Mouse (Mus musculus): ENCODE data around the gene Ppfibp2. TPM values are rescaled to one million over a fixed set of nuclear protein-coding genes. Genes with fewer than 3 reads are reported as not detected.
A peak's percentile ranks its signal among the peaks of the same experiment; 100 is the strongest.

Ppfibp2 gene
- 12.1 and 12.8 TPM in 2 replicates for polyA plus RNA-seq (2012; rRNA removed)

DNA sequence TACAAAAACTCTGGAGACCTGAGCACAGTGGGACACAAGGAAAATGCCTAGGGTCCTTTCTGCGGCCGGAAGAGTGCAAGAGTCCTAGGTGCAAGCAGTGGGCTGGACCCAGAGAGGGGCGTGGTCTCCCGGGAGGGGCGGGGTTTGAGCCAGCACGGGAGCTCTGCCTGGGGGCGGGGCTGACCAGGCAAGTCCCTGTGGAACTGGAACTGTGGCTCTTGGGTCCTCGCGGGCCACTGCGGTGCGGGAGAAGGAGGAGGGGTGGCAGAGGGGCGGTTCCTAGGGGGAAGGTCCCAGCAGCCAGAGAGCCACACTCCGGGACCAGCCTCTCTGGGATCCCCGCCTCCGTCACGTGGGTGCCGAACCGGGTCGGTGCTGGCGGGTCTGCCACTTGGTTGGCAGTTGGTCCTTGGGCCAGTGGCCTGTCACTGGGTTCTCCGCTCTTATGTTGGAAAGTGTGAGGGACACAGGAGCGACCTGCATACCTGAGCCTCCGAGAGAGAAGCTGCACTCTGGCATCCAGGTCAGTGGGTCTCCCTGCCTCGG, at the start of gene Ppfibp2:
Gene Ppfibp2, plus strand, starts transcription at position 351 of the 546 bp plus-strand sequence.
- Histone ChIP-seq H3K27ac (ENCODE audit: insufficient read depth, low read depth, low read length) (peak within 1 kb of the TSS; percentile 77), H3K36me3 (ENCODE audit: control insufficient read depth, insufficient read depth, low read length) (no peaks in the 10 kb centered on the region), H3K27me3 (replicated peaks; ENCODE audit: control insufficient read depth, insufficient read depth, low read length) (no peaks in the 10 kb centered on the region), H3K4me1 (ENCODE audit: control insufficient read depth, insufficient read depth, low read length) (0 out of 2 replicates have a peak, but pooled peaks cover 2% of the 10 kb centered on the region), H3K4me3 (ENCODE audit: insufficient read depth, low read depth, low read length) (peak within 1 kb of the TSS; percentile 70)
- TF ChIP-seq CTCF (conservative IDR thresholded peaks at IDR 0.05; ENCODE audit: insufficient read depth, insufficient read length, low read depth, low read length) (no peak), POLR2A (IDR thresholded peaks at IDR 0.05; ENCODE audit: low read depth, low read length) (no peak)
- 1% methylated on average over 23 of the region's 24 CpGs for WGBS
- DNase-seq: peak; percentile 99

DNA sequence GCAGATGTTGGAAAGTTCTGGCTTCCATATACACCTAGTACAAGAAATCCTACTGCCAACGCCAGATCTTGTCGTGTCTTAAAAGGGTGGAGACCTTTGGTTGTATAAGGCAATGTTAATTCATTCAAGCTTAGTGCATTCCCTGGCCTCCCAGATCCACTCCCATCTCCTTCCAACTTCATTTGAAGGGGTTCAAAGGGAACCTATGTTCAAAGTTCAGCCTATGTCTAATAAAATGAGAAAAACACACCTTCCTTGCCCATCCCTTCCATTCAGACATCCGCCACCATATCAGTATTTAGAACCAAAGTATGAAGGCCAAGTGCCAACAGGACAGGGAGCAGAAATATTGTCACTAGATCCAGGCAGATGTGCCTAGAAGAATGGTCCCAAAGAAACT, 47.1 kb upstream of the Ppfibp2 start:
- Histone ChIP-seq H3K27ac (ENCODE audit: insufficient read depth, low read depth, low read length) (no peak overlapping the region), H3K4me3 (ENCODE audit: insufficient read depth, low read depth, low read length) (no peak overlapping the region), H3K4me1 (ENCODE audit: control insufficient read depth, insufficient read depth, low read length) (no peaks in the 10 kb centered on the region), H3K27me3 (replicated peaks; ENCODE audit: control insufficient read depth, insufficient read depth, low read length) (no peaks in the 10 kb centered on the region), H3K36me3 (ENCODE audit: control insufficient read depth, insufficient read depth, low read length) (no peaks in the 10 kb centered on the region)
- TF ChIP-seq POLR2A (IDR thresholded peaks at IDR 0.05; ENCODE audit: low read depth, low read length) (no peak), CTCF (conservative IDR thresholded peaks at IDR 0.05; ENCODE audit: insufficient read depth, insufficient read length, low read depth, low read length) (no peak)
- no peak for DNase-seq
- 90% methylated on average over 3 of the region's 3 CpGs for WGBS

DNA sequence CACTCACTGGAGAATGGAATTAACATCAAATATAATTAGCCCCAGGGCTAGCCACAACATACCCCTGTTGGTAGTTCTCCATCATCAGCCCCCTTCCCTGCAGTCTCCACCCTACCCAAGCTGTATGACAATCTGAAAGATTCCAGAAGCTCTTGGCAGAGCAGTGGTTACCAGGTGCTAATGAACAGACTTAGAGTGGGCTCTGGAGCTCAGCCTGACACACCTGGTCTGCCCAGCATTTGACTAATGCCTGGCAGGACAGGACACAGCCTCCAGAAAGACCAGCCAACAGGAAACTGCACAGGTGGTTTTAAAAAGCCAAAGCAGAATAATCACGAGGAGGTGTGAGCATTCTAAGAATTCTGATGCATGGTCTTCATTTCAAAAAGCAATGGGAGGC, 41.5 kb upstream of the Ppfibp2 start:
- no peak overlapping the region for H3K27ac ChIP-seq (ENCODE audit: insufficient read depth, low read depth, low read length)
- H3K4me1 ChIP-seq (ENCODE audit: control insufficient read depth, insufficient read depth, low read length): no peaks in the 10 kb centered on the region
- TF ChIP-seq POLR2A (IDR thresholded peaks at IDR 0.05; ENCODE audit: low read depth, low read length) (no peak), CTCF (conservative IDR thresholded peaks at IDR 0.05; ENCODE audit: insufficient read depth, insufficient read length, low read depth, low read length) (no peak)
- no peak for DNase-seq
- no peak overlapping the region for H3K4me3 ChIP-seq (ENCODE audit: insufficient read depth, low read depth, low read length)
- H3K36me3 ChIP-seq (ENCODE audit: control insufficient read depth, insufficient read depth, low read length): no peaks in the 10 kb centered on the region
- no peaks in the 10 kb centered on the region for H3K27me3 ChIP-seq (replicated peaks; ENCODE audit: control insufficient read depth, insufficient read depth, low read length)
- 60% methylated on average over 1 of the region's 1 CpGs for WGBS

DNA sequence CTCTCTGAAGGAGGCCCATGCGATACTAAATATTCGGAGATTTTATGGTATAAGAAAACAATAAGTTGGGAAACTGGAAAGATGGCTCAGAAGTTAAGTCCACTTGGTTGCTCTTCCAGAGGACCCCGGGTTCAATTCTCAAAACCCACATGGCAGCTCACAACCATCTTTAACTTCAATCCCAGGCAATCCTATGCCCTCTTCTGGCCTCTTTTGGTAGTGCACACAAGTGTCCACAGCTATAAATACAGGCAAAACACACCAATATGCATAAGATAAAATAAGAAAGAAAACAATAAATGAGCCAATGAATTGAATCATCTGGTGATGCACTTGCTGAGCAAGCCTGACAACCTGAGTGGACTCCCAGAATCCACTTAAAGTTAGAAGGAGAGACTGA, 39.1 kb upstream of the Ppfibp2 start:
- Histone ChIP-seq H3K4me3 (ENCODE audit: insufficient read depth, low read depth, low read length) (no peak overlapping the region), H3K27ac (ENCODE audit: insufficient read depth, low read depth, low read length) (no peak overlapping the region), H3K36me3 (ENCODE audit: control insufficient read depth, insufficient read depth, low read length) (no peaks in the 10 kb centered on the region), H3K4me1 (ENCODE audit: control insufficient read depth, insufficient read depth, low read length) (no peaks in the 10 kb centered on the region), H3K27me3 (replicated peaks; ENCODE audit: control insufficient read depth, insufficient read depth, low read length) (no peaks in the 10 kb centered on the region)
- peak; percentile 19 for DNase-seq
- TF ChIP-seq POLR2A (IDR thresholded peaks at IDR 0.05; ENCODE audit: low read depth, low read length): no peak
- TF ChIP-seq CTCF (conservative IDR thresholded peaks at IDR 0.05; ENCODE audit: insufficient read depth, insufficient read length, low read depth, low read length): no peak
- WGBS: 88% methylated on average over 3 of the region's 3 CpGs

DNA sequence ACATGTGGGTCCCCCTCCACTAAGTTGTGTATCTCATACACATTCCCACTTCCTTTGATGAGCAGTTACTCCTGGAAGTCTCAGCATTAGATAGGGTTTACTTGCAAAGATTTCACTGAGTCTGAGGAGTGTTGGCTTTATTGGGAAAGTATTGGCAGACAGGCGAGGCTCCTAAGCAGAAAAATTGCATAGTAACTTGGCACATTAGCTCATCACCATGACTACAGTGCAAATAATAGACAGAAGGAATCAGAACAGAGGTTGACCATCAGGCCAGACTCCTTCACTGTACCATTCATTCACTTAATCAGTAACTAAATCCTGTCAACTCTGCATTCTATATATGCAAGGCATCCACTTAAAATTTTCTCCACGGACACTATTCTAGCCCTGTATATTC, 34.3 kb upstream of the Ppfibp2 start:
- WGBS: 56% methylated on average over 2 of the region's 2 CpGs
- no peak for DNase-seq
- TF ChIP-seq POLR2A (IDR thresholded peaks at IDR 0.05; ENCODE audit: low read depth, low read length) (no peak), CTCF (conservative IDR thresholded peaks at IDR 0.05; ENCODE audit: insufficient read depth, insufficient read length, low read depth, low read length) (no peak)

DNA sequence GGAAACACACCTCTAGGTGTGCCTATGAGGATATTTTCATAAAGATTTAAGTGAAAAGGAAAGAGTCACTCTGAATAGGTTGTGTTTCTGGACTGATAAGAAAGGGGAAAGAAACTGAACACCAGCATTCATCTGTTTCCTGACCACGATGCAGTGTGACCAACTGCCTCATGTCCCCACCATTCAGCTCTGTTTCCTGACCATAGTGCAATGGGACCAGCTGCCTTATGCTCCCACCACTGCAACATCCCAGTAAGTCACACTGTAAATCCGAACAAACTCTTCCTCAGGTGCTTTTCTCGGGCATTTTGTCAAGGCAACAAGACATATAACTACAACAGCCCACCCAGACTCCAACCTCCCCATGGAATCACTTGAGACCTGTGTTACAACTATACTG, 33.4 kb upstream of the Ppfibp2 start:
- 68% methylated on average over 3 of the region's 3 CpGs for WGBS

More for the DNA sequence above, 34.3 kb upstream of the Ppfibp2 start:
- no peaks in the 10 kb centered on the region for H3K36me3 ChIP-seq (ENCODE audit: control insufficient read depth, insufficient read depth, low read length)
- no peak overlapping the region for H3K27ac ChIP-seq (ENCODE audit: insufficient read depth, low read depth, low read length)
- no peaks in the 10 kb centered on the region for H3K27me3 ChIP-seq (replicated peaks; ENCODE audit: control insufficient read depth, insufficient read depth, low read length)
- H3K4me1 ChIP-seq (ENCODE audit: control insufficient read depth, insufficient read depth, low read length): no peaks in the 10 kb centered on the region
- H3K4me3 ChIP-seq (ENCODE audit: insufficient read depth, low read depth, low read length): no peak overlapping the region

DNA sequence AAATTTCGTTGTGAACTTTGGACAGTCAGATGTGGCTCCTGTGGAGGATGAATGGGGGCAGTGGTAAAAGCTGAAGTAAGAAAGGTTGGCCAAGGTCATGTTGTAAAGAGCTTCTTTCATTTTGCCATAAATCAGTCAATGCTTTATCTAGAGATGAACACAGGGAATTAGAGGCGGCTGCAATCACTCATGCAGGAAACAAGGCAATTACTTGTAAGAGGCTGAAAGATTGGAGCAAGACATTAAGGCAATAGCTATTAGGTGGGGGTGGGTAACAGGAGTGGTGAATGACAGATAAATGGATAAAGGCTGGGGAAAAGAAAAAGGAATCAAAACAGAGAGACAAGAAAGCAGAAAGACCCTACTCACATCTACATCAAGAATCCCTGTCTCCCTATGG, 31.3 kb upstream of the Ppfibp2 start:
- no peak overlapping the region for H3K27ac ChIP-seq (ENCODE audit: insufficient read depth, low read depth, low read length)
- no peak for DNase-seq
- H3K27me3 ChIP-seq (replicated peaks; ENCODE audit: control insufficient read depth, insufficient read depth, low read length): no peaks in the 10 kb centered on the region
- no peak overlapping the region for H3K4me3 ChIP-seq (ENCODE audit: insufficient read depth, low read depth, low read length)
- WGBS: 15% methylated on average over 2 of the region's 2 CpGs
- H3K36me3 ChIP-seq (ENCODE audit: control insufficient read depth, insufficient read depth, low read length): no peaks in the 10 kb centered on the region
- no peak for TF ChIP-seq CTCF (conservative IDR thresholded peaks at IDR 0.05; ENCODE audit: insufficient read depth, insufficient read length, low read depth, low read length)
- TF ChIP-seq POLR2A (IDR thresholded peaks at IDR 0.05; ENCODE audit: low read depth, low read length): no peak
- H3K4me1 ChIP-seq (ENCODE audit: control insufficient read depth, insufficient read depth, low read length): no peaks in the 10 kb centered on the region

More for the DNA sequence above, 33.4 kb upstream of the Ppfibp2 start:
- Histone ChIP-seq H3K27me3 (replicated peaks; ENCODE audit: control insufficient read depth, insufficient read depth, low read length) (no peaks in the 10 kb centered on the region), H3K4me3 (ENCODE audit: insufficient read depth, low read depth, low read length) (no peak overlapping the region), H3K4me1 (ENCODE audit: control insufficient read depth, insufficient read depth, low read length) (no peaks in the 10 kb centered on the region), H3K36me3 (ENCODE audit: control insufficient read depth, insufficient read depth, low read length) (no peaks in the 10 kb centered on the region), H3K27ac (ENCODE audit: insufficient read depth, low read depth, low read length) (no peak overlapping the region)
- no peak for DNase-seq
- TF ChIP-seq CTCF (conservative IDR thresholded peaks at IDR 0.05; ENCODE audit: insufficient read depth, insufficient read length, low read depth, low read length): no peak
- TF ChIP-seq POLR2A (IDR thresholded peaks at IDR 0.05; ENCODE audit: low read depth, low read length): no peak
